Mouse (Mus musculus): ENCODE measurements around the gene Rnf208. TPM values are rescaled to one million over a fixed set of nuclear protein-coding genes. Genes with fewer than 3 reads are reported as not detected.

The Rnf208 gene
- polyA plus RNA-seq, 1 experiment from 2014 or later, result 3.7 TPM

DNA sequence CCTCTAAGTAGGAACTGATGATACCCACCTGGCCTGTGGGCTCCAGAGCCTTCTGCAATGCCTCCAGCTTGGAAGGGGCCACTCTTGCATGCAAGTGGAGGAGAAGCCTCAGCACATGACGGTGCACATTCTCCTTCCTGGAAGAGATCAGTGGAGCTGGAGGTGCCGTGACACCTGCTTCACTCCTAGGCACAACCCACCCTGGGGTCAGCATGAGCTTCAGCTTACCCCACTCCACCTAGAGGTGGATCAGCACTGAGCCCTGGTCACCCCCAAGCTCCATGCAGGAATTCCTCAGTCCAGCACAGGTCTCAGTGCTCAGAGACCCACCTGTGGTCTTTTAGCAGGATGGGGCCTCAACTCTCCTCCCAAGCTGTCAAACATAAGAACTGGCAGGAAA, 41.4 kb upstream of the Rnf208 start:
- Histone ChIP-seq H3K9ac (ENCODE audit: low read length) (no peak overlapping the region), H3K27me3 (ENCODE audit: control insufficient read depth, insufficient read depth, low read length) (0 out of 2 replicates have a peak, but pooled peaks cover 3% of the 10 kb centered on the region), H3K27ac (ENCODE audit: low read length) (no peak overlapping the region), H3K4me2 (ENCODE audit: low read depth, low read length) (no peak overlapping the region), H3K4me1 (ENCODE audit: control insufficient read depth, insufficient read depth, low read length) (peaks cover 7% of the 10 kb centered on the region; the same call in 1 of the 2 replicates), H3K9me3 (replicated peaks; ENCODE audit: control insufficient read depth, low read length) (no peaks in the 10 kb centered on the region), H3K4me3 (ENCODE audit: low read length) (no peak overlapping the region), H3K36me3 (ENCODE audit: control insufficient read depth, insufficient read depth) (peaks cover 44% of the 10 kb centered on the region)
- ATAC-seq (replicated peaks; ENCODE audit: extremely low read depth, insufficient read depth, low FRiP score), result no peak
- WGBS, result 97% methylated on average over 2 of the region's 2 CpGs

DNA sequence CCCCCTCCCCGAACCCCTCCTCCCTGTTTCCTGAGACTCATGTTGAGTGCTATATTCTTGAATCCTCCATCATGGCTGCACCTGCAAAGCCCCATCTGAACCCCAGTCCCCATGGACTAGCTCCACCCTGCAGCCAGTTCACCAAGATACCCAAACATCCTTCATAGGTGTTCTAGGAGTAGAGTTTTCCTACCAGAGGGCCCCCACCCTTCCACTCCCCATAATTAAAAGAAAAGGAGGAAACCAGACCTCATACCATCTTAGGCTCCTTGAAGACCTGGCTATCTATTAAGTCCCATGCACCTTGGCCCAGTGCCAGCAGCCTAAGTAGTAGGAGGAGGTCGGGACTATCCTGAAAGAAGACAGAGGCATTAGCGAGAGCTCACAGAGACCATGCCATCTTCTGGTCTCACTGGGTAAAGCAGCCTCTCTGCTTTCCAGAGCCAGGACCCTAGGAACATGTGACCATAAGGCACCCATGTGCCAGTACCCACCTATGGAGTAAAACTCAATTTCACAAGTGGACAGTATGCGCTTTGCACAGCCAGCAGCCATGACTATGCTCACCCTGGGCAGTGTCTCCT, 38.3 kb upstream of the Rnf208 start:
- H3K27me3 ChIP-seq (ENCODE audit: control insufficient read depth, insufficient read depth, low read length), result no peaks in the 10 kb centered on the region
- no peak for ATAC-seq (replicated peaks; ENCODE audit: extremely low read depth, insufficient read depth, low FRiP score)

DNA sequence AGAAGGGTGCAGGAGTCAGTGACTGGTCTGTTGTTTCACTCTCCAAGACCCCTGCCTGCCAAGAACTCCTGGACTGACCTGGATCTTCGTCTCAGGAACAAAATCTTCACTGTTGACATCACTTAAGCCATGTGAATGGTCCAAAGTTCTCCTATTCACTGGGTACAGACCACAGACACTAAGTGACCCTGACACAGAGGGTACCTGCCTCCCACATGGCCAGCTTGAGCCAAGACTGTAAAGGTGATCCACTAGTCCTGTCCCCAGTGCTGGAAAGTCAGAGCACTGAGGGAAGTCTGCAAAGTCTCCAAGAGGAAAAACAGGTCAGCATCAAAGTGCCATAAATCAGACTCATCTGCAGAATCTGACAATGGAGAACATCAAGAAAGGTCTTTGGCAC, 34.5 kb upstream of the Rnf208 start:
- H3K4me3 ChIP-seq (ENCODE audit: low read length), result no peak overlapping the region
- no peaks in the 10 kb centered on the region for H3K27me3 ChIP-seq (ENCODE audit: control insufficient read depth, insufficient read depth, low read length)
- H3K36me3 ChIP-seq (ENCODE audit: control insufficient read depth, insufficient read depth), result peaks cover 27% of the 10 kb centered on the region
- ATAC-seq (replicated peaks; ENCODE audit: extremely low read depth, insufficient read depth, low FRiP score), result no peak
- H3K4me1 ChIP-seq (ENCODE audit: control insufficient read depth, insufficient read depth, low read length), result peaks cover 10% of the 10 kb centered on the region
- H3K9ac ChIP-seq (ENCODE audit: low read length), result no peak overlapping the region
- 82% methylated on average over 1 of the region's 1 CpGs for WGBS
- H3K9me3 ChIP-seq (replicated peaks; ENCODE audit: control insufficient read depth, low read length), result no peaks in the 10 kb centered on the region
- H3K4me2 ChIP-seq (ENCODE audit: low read depth, low read length), result no peak overlapping the region
- H3K27ac ChIP-seq (ENCODE audit: low read length), result no peak overlapping the region

More for the DNA sequence above, 38.3 kb upstream of the Rnf208 start:
- H3K4me2 ChIP-seq (ENCODE audit: low read depth, low read length), result no peak overlapping the region
- no peak overlapping the region for H3K4me3 ChIP-seq (ENCODE audit: low read length)
- no peaks in the 10 kb centered on the region for H3K9me3 ChIP-seq (replicated peaks; ENCODE audit: control insufficient read depth, low read length)
- WGBS, result 57% methylated on average over 4 of the region's 4 CpGs
- H3K4me1 ChIP-seq (ENCODE audit: control insufficient read depth, insufficient read depth, low read length), result no peaks in the 10 kb centered on the region
- H3K9ac ChIP-seq (ENCODE audit: low read length), result no peak overlapping the region
- H3K36me3 ChIP-seq (ENCODE audit: control insufficient read depth, insufficient read depth), result peaks cover 52% of the 10 kb centered on the region
- H3K27ac ChIP-seq (ENCODE audit: low read length), result no peak overlapping the region

DNA sequence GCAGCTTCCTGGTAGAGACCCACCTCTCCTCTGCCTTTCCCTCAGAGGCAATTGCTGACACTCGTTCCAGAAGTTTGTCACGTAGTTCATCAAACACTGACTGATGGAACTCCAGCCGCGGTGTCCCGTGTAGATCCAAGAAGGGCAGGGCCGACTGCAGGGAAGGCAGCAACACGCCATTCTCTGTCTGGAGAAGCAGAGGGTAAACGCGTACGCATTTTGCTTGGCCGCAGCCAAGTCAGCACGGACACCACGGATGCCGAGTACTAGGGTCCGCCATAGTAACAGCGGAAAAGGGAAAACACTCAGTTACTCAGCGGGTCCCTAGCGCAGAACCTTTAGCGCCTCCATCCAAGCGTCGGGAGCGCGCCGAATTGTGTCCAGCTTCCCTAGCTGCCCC, 31.4 kb upstream of the Rnf208 start:
- peak overlapping the region; percentile 91 for H3K27ac ChIP-seq (ENCODE audit: low read length)
- peak overlapping the region; percentile 94 for H3K9ac ChIP-seq (ENCODE audit: low read length)
- peaks cover 7% of the 10 kb centered on the region for H3K36me3 ChIP-seq (ENCODE audit: control insufficient read depth, insufficient read depth)
- H3K4me2 ChIP-seq (ENCODE audit: low read depth, low read length), result peak overlapping the region; percentile 96
- 1% methylated on average over 24 of the region's 24 CpGs for WGBS
- ATAC-seq (replicated peaks; ENCODE audit: extremely low read depth, insufficient read depth, low FRiP score), result no peak
- H3K9me3 ChIP-seq (replicated peaks; ENCODE audit: control insufficient read depth, low read length), result no peaks in the 10 kb centered on the region
- no peaks in the 10 kb centered on the region for H3K27me3 ChIP-seq (ENCODE audit: control insufficient read depth, insufficient read depth, low read length)
- peaks cover 10% of the 10 kb centered on the region for H3K4me1 ChIP-seq (ENCODE audit: control insufficient read depth, insufficient read depth, low read length)
- H3K4me3 ChIP-seq (ENCODE audit: low read length), result peak overlapping the region; percentile 94

DNA sequence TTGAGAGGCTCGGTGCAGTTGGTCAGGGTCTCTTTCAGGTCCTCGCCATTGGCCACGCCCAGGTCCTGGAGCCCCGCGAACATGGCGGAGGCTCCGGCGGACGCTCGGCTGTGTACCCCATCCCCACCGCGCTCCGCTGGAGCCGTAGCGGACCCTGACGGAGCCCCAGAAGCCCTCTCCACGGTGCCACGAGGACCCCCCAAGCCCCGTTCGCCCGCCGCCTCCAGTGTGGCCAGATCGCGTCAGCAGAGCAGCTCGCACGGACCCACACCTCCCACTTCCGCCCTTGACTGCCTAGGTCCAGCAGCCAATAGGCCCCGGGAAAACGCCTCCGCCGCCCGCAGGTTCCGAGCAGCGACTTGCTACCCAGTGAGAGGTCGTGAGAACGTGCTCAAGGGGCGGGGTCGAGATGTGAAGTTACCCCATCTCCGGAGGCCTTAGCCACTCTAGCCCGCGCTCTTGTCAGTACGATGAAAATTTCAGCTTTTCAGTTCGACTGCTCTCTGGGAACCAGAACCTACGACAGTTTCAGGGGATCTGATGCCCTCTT, 30.9 kb upstream of the Rnf208 start, which contains the start of gene Nelfb:
Nelfb (minus strand) TSS at position 369 of the 550 bp plus-strand sequence.
- no peaks in the 10 kb centered on the region for H3K9me3 ChIP-seq (replicated peaks; ENCODE audit: control insufficient read depth, low read length)
- H3K9ac ChIP-seq (ENCODE audit: low read length), result peak within 1 kb of the TSS; percentile 94
- peaks cover 2% of the 10 kb centered on the region for H3K36me3 ChIP-seq (ENCODE audit: control insufficient read depth, insufficient read depth)
- peaks cover 10% of the 10 kb centered on the region for H3K4me1 ChIP-seq (ENCODE audit: control insufficient read depth, insufficient read depth, low read length)
- peak within 1 kb of the TSS; percentile 96 for H3K4me2 ChIP-seq (ENCODE audit: low read depth, low read length)
- under 1% methylated on average over 44 of the region's 44 CpGs for WGBS
- peak within 1 kb of the TSS; percentile 94 for H3K4me3 ChIP-seq (ENCODE audit: low read length)
- H3K27me3 ChIP-seq (ENCODE audit: control insufficient read depth, insufficient read depth, low read length), result no peaks in the 10 kb centered on the region
- peak within 1 kb of the TSS; percentile 91 for H3K27ac ChIP-seq (ENCODE audit: low read length)
- peak; percentile 97 for ATAC-seq (replicated peaks; ENCODE audit: extremely low read depth, insufficient read depth, low FRiP score)

DNA sequence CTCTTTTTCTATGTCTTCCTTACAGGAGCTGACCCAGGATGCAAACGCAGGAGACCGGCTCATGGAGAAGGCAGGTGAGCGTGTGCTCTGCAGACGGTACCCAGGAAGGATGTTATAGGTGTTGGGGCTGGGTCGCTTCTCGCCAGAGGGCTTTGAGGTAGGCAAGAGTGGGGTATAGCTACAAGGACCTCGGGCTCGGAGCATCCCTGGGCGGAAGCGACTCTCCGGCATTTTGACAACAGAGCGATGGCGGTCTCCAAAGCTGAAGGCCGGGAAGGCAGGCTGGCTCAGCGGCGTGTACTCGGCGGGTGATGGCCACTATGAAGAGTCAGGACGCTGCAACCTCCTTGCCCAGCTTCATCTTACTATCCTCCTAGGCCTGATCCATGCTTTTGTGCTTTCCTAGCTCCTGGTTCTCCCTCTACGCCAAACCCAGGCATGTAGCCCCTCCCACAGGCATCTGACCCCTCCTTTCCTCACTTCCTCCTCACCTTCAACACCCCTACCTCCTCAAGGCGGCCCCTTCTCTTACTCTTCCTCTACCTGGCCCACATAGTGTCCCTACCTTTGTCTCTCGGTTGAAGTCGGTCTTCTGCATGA, 28.7 kb upstream of the Rnf208 start:
- Histone ChIP-seq H3K4me1 (ENCODE audit: control insufficient read depth, insufficient read depth, low read length) (peaks cover 10% of the 10 kb centered on the region), H3K9ac (ENCODE audit: low read length) (no peak overlapping the region), H3K27ac (ENCODE audit: low read length) (no peak overlapping the region), H3K9me3 (replicated peaks; ENCODE audit: control insufficient read depth, low read length) (no peaks in the 10 kb centered on the region), H3K36me3 (ENCODE audit: control insufficient read depth, insufficient read depth) (no peaks in the 10 kb centered on the region), H3K4me2 (ENCODE audit: low read depth, low read length) (no peak overlapping the region), H3K4me3 (ENCODE audit: low read length) (no peak overlapping the region), H3K27me3 (ENCODE audit: control insufficient read depth, insufficient read depth, low read length) (no peaks in the 10 kb centered on the region)
- 63% methylated on average over 23 of the region's 23 CpGs for WGBS
- ATAC-seq (replicated peaks; ENCODE audit: extremely low read depth, insufficient read depth, low FRiP score), result no peak

DNA sequence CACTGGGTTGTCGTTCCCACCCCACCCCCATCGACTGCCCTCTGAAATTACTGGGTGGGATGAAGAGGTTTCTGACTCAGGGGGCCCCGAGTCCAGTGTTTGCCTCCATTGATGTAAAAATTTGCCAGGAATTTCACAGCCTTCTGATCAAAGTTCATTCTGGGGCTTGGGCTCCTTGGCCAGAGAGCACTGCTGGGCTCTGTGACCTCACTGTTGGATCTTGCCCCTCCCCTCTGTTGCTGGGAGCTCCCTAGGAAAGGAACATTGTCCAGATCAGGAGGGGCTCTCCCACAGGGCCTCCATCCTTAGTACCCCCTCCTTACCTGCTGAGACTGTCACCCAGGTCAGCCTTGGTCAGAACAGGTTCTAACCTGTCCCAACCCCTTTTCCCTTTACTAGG, 27.6 kb upstream of the Rnf208 start, which contains the start of gene Stpg3:
Stpg3 (minus strand) TSS at position 194 of the 400 bp plus-strand sequence.
- no peaks in the 10 kb centered on the region for H3K36me3 ChIP-seq (ENCODE audit: control insufficient read depth, insufficient read depth)
- no peak within 1 kb of the TSS for H3K27ac ChIP-seq (ENCODE audit: low read length)
- no peaks in the 10 kb centered on the region for H3K9me3 ChIP-seq (replicated peaks; ENCODE audit: control insufficient read depth, low read length)
- H3K4me2 ChIP-seq (ENCODE audit: low read depth, low read length), result no peak within 1 kb of the TSS
- no peak within 1 kb of the TSS for H3K4me3 ChIP-seq (ENCODE audit: low read length)
- H3K4me1 ChIP-seq (ENCODE audit: control insufficient read depth, insufficient read depth, low read length), result peaks cover 10% of the 10 kb centered on the region
- no peak within 1 kb of the TSS for H3K9ac ChIP-seq (ENCODE audit: low read length)
- H3K27me3 ChIP-seq (ENCODE audit: control insufficient read depth, insufficient read depth, low read length), result no peaks in the 10 kb centered on the region
- WGBS, result 72% methylated on average over 3 of the region's 3 CpGs
- ATAC-seq (replicated peaks; ENCODE audit: extremely low read depth, insufficient read depth, low FRiP score), result no peak

DNA sequence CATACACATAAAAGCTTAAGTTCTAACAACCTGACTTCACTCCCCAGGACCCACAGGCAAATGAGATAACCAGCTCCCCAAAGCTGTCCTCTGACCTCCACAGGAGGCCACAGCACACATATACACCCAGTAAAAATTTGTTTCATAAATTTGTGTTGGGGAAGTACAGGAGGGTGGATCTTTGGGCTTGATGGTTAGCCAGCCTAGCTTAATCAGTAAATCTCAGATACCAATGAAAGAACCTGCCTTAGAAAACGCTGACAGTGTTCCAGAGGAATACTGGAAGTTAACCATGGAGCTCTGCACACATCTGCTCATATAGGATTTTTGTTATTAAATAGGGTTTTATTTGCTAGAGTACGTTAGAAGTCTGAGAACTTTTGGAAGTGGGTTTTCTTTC, 24.4 kb upstream of the Rnf208 start:
- Histone ChIP-seq H3K4me1 (ENCODE audit: control insufficient read depth, insufficient read depth, low read length) (no peaks in the 10 kb centered on the region), H3K4me3 (ENCODE audit: low read length) (no peak overlapping the region), H3K27me3 (ENCODE audit: control insufficient read depth, insufficient read depth, low read length) (no peaks in the 10 kb centered on the region), H3K4me2 (ENCODE audit: low read depth, low read length) (no peak overlapping the region), H3K9ac (ENCODE audit: low read length) (no peak overlapping the region), H3K9me3 (replicated peaks; ENCODE audit: control insufficient read depth, low read length) (no peaks in the 10 kb centered on the region), H3K27ac (ENCODE audit: low read length) (no peak overlapping the region), H3K36me3 (ENCODE audit: control insufficient read depth, insufficient read depth) (peaks cover 5% of the 10 kb centered on the region; the same call in 1 of the 2 replicates)
- no peak for ATAC-seq (replicated peaks; ENCODE audit: extremely low read depth, insufficient read depth, low FRiP score)
- 57% methylated on average over 2 of the region's 2 CpGs for WGBS

DNA sequence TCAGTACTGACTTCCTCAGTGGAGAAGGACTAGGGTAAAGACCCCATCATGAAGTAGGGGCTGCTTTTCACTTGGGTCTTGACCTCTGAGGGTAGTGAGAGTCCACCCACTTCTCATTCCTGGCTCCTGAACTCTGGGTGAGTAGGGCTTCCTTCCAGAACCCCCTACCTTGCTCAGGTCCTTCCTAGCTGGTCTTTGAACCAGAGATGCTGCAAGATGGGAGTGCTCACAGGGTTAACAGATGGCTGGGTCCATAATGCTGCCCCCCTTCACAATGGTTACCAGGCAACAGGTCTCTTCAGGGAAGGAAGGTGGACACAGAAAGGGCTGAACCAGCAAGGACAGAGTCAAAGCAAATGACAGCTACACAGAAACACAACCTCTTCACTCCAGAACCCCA, 23.6 kb upstream of the Rnf208 start, which contains the start of gene Fam166a:
Fam166a (plus strand) TSS at position 301 of the 400 bp plus-strand sequence.
- Histone ChIP-seq H3K36me3 (ENCODE audit: control insufficient read depth, insufficient read depth) (peaks cover 7% of the 10 kb centered on the region; the same call in 1 of the 2 replicates), H3K4me1 (ENCODE audit: control insufficient read depth, insufficient read depth, low read length) (peaks cover 4% of the 10 kb centered on the region), H3K9me3 (replicated peaks; ENCODE audit: control insufficient read depth, low read length) (no peaks in the 10 kb centered on the region), H3K27me3 (ENCODE audit: control insufficient read depth, insufficient read depth, low read length) (no peaks in the 10 kb centered on the region), H3K9ac (ENCODE audit: low read length) (no peak within 1 kb of the TSS), H3K4me3 (ENCODE audit: low read length) (no peak within 1 kb of the TSS), H3K4me2 (ENCODE audit: low read depth, low read length) (no peak within 1 kb of the TSS), H3K27ac (ENCODE audit: low read length) (no peak within 1 kb of the TSS)
- ATAC-seq (replicated peaks; ENCODE audit: extremely low read depth, insufficient read depth, low FRiP score), result no peak

Measured in heart, embryonic 16.5 days (tissue).